9 mouse cellular contexts compared by ENCODE assay signal in the genomic region with DNA sequence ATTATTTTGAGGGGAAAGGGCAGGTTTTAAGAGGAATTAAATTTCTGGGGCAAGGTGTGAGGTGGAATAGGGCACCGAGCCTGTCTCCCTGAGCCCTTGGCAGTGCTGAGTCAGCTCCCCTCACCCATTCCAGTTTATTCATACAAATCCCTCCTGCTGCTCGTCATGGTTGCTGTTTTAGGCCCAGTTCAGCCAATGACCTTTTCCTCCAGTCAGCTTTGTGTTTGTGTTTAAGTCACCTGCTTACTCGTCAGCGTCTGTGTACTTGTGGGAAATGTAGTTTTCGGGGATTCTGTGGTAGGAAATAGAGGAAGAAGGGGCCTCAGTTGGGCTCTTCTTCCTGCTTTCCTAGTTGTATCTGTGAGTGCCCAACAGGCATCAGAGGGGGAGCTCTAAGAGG. TPM values are rescaled to one million over a fixed set of nuclear protein-coding genes. Genes with fewer than 3 reads are reported as not detected.
DNase-seq lines count a peak whose midpoint lies in the region; ATAC-seq and TF ChIP-seq lines count a peak whose summit lies in the region.
"Had no signal": no experiment of that assay in that cellular context is flagged by ENCODE, and none has a peak within 500 bp of the region (broad histone marks: within the 10 kb centered on the region; RNA-seq: fewer than 3 reads in every experiment).

No protein-coding gene starts in this region.

- no peak overlapping the region for H3K9ac ChIP-seq in hindbrain, embryonic 13.5 days
- H3K9ac ChIP-seq in hindbrain, embryonic 11.5 days (ENCODE audit: low read depth, low read length) = no peak overlapping the region
- H3K9ac ChIP-seq in midbrain, embryonic 13.5 days (replicated peaks) = no peak overlapping the region
- no peak overlapping the region for H3K9ac ChIP-seq in midbrain, embryonic 15.5 days
- H3K9ac ChIP-seq in stomach, postnatal 0 days (ENCODE audit: low read length) = peak overlapping the region; percentile 43; the same call in 1 of the 2 replicates
- no peak overlapping the region for H3K9ac ChIP-seq in kidney, embryonic 14.5 days (ENCODE audit: low read depth, low read length)

- WGBS in hindbrain, embryonic 13.5 days = 74% methylated on average over 5 of the region's 5 CpGs
- 74% methylated on average over 5 of the region's 5 CpGs for WGBS in hindbrain, embryonic 11.5 days
- WGBS in midbrain, embryonic 13.5 days = 68% methylated on average over 5 of the region's 5 CpGs
- 61% methylated on average over 5 of the region's 5 CpGs for WGBS in midbrain, embryonic 15.5 days
- 39% methylated on average over 5 of the region's 5 CpGs for WGBS in stomach, postnatal 0 days
- WGBS in kidney, embryonic 14.5 days = 66% methylated on average over 5 of the region's 5 CpGs

- H3K4me2 ChIP-seq in hindbrain, embryonic 13.5 days = no peak overlapping the region
- H3K4me2 ChIP-seq in hindbrain, embryonic 11.5 days (replicated peaks; ENCODE audit: low read depth, low read length) = no peak overlapping the region
- H3K4me2 ChIP-seq in midbrain, embryonic 13.5 days (replicated peaks) = no peak overlapping the region
- H3K4me2 ChIP-seq in midbrain, embryonic 15.5 days = no peak overlapping the region
- H3K4me2 ChIP-seq in stomach, postnatal 0 days (replicated peaks; ENCODE audit: low read depth) = no peak overlapping the region; the same call in 1 of the 2 replicates
- no peak overlapping the region for H3K4me2 ChIP-seq in kidney, embryonic 14.5 days (replicated peaks; ENCODE audit: low read depth, low read length)

- H3K9me3 ChIP-seq in hindbrain, embryonic 13.5 days = no peaks in the 10 kb centered on the region
- no peaks in the 10 kb centered on the region for H3K9me3 ChIP-seq in hindbrain, embryonic 11.5 days (ENCODE audit: control insufficient read depth, low read length)
- no peaks in the 10 kb centered on the region for H3K9me3 ChIP-seq in midbrain, embryonic 13.5 days
- no peaks in the 10 kb centered on the region for H3K9me3 ChIP-seq in midbrain, embryonic 15.5 days
- no peaks in the 10 kb centered on the region for H3K9me3 ChIP-seq in stomach, postnatal 0 days (ENCODE audit: control insufficient read depth, low read length)
- no peaks in the 10 kb centered on the region for H3K9me3 ChIP-seq in kidney, embryonic 14.5 days (ENCODE audit: control insufficient read depth, low read length)

- TF ChIP-seq EP300 in stomach, postnatal 0 days (optimal IDR thresholded peaks at IDR 0.05) = no peak

- H3K27ac ChIP-seq in hindbrain, embryonic 13.5 days = peak overlapping the region; percentile 86; the same call in 1 of the 2 replicates
- no peak overlapping the region for H3K27ac ChIP-seq in hindbrain, embryonic 11.5 days (ENCODE audit: low read depth, low read length)
- H3K27ac ChIP-seq in midbrain, embryonic 13.5 days = peak overlapping the region; percentile 35; the same call in 1 of the 2 replicates
- no peak overlapping the region for H3K27ac ChIP-seq in midbrain, embryonic 15.5 days
- 0 out of 2 replicates have a peak overlapping the region, but pooled peaks have one; percentile 10 for H3K27ac ChIP-seq in brown adipose tissue, adult 24 weeks (replicated peaks; ENCODE audit: low read depth, low read length)
- H3K27ac ChIP-seq in stomach, postnatal 0 days (replicated peaks) = peak overlapping the region; percentile 99
- H3K27ac ChIP-seq in kidney, embryonic 14.5 days (ENCODE audit: low read depth, low read length) = no peak overlapping the region

- ATAC-seq in hindbrain, embryonic 13.5 days (ENCODE audit: low FRiP score) = no peak
- ATAC-seq in hindbrain, embryonic 11.5 days (ENCODE audit: low FRiP score) = no peak
- ATAC-seq in midbrain, embryonic 13.5 days = no peak
- ATAC-seq in midbrain, embryonic 15.5 days (replicated peaks) = no peak
- ATAC-seq in stomach, postnatal 0 days (ENCODE audit: low FRiP score, low TSS enrichment) = no peak
- no peak for ATAC-seq in kidney, embryonic 14.5 days (ENCODE audit: low FRiP score, low TSS enrichment)

- H3K27me3 ChIP-seq in hindbrain, embryonic 13.5 days = no peaks in the 10 kb centered on the region
- H3K27me3 ChIP-seq in hindbrain, embryonic 11.5 days (ENCODE audit: control insufficient read depth, insufficient read depth, low read length) = no peaks in the 10 kb centered on the region
- H3K27me3 ChIP-seq in midbrain, embryonic 13.5 days = no peaks in the 10 kb centered on the region
- H3K27me3 ChIP-seq in midbrain, embryonic 15.5 days (replicated peaks) = no peaks in the 10 kb centered on the region
- no peaks in the 10 kb centered on the region for H3K27me3 ChIP-seq in stomach, postnatal 0 days (ENCODE audit: control insufficient read depth, insufficient read depth, low read length)
- H3K27me3 ChIP-seq in kidney, embryonic 14.5 days (ENCODE audit: control insufficient read depth, insufficient read depth, low read length) = no peaks in the 10 kb centered on the region

- DNase-seq in hindbrain, embryonic 11.5 days (ENCODE audit: low spot score) = no peak
- no peak for DNase-seq in stomach, postnatal 0 days (ENCODE audit: low spot score)
- DNase-seq in thymus, postnatal 36 days = no peak
- DNase-seq: retina, postnatal 1 day had no signal

- H3K4me3 ChIP-seq in hindbrain, embryonic 13.5 days = no peak overlapping the region
- no peak overlapping the region for H3K4me3 ChIP-seq in hindbrain, embryonic 11.5 days (ENCODE audit: low read depth, low read length)
- no peak overlapping the region for H3K4me3 ChIP-seq in midbrain, embryonic 13.5 days (replicated peaks)
- no peak overlapping the region for H3K4me3 ChIP-seq in midbrain, embryonic 15.5 days
- H3K4me3 ChIP-seq in brown adipose tissue, adult 24 weeks (ENCODE audit: insufficient read depth, low read depth, low read length) = no peak overlapping the region
- no peak overlapping the region for H3K4me3 ChIP-seq in stomach, postnatal 0 days (ENCODE audit: low read depth, low read length)
- no peak overlapping the region for H3K4me3 ChIP-seq in kidney, embryonic 14.5 days (ENCODE audit: low read length)

- H3K36me3 ChIP-seq in hindbrain, embryonic 13.5 days = peaks cover 72% of the 10 kb centered on the region
- H3K36me3 ChIP-seq in hindbrain, embryonic 11.5 days (ENCODE audit: control insufficient read depth, insufficient read depth, low read length) = peaks cover 17% of the 10 kb centered on the region; the same call in 1 of the 2 replicates
- peaks cover 73% of the 10 kb centered on the region for H3K36me3 ChIP-seq in midbrain, embryonic 13.5 days
- peaks cover 58% of the 10 kb centered on the region for H3K36me3 ChIP-seq in midbrain, embryonic 15.5 days (replicated peaks)
- H3K36me3 ChIP-seq in stomach, postnatal 0 days (ENCODE audit: control insufficient read depth, insufficient read depth, low read length) = peaks cover 34% of the 10 kb centered on the region
- H3K36me3 ChIP-seq in kidney, embryonic 14.5 days (ENCODE audit: control insufficient read depth, insufficient read depth, low read length) = peaks cover 70% of the 10 kb centered on the region

- H3K4me1 ChIP-seq in hindbrain, embryonic 13.5 days (replicated peaks) = peaks cover 28% of the 10 kb centered on the region
- H3K4me1 ChIP-seq in hindbrain, embryonic 11.5 days (replicated peaks; ENCODE audit: control insufficient read depth, insufficient read depth, low read length) = peaks cover 5% of the 10 kb centered on the region
- peaks cover 33% of the 10 kb centered on the region for H3K4me1 ChIP-seq in midbrain, embryonic 13.5 days (replicated peaks)
- H3K4me1 ChIP-seq in midbrain, embryonic 15.5 days = peaks cover 24% of the 10 kb centered on the region
- no peaks in the 10 kb centered on the region for H3K4me1 ChIP-seq in brown adipose tissue, adult 24 weeks (ENCODE audit: control insufficient read depth, insufficient read depth, insufficient read length, low read length)
- H3K4me1 ChIP-seq in stomach, postnatal 0 days (replicated peaks; ENCODE audit: control insufficient read depth, insufficient read depth) = peaks cover 4% of the 10 kb centered on the region; the same call in 1 of the 2 replicates
- H3K4me1 ChIP-seq in kidney, embryonic 14.5 days (ENCODE audit: control insufficient read depth, insufficient read depth, low read length) = peaks cover 14% of the 10 kb centered on the region; the same call in 1 of the 2 replicates

- no peak for TF ChIP-seq CTCF in stomach, postnatal 0 days (IDR thresholded peaks at IDR 0.05; ENCODE audit: low read depth)

RNA-seq across cellular contexts. Expression of a gene that starts 4.6 kb away (rescaled TPM):
- polyA plus RNA-seq in hindbrain, embryonic 13.5 days (2015; fragmentation: Nextera tagmentation; extraction: Ambion mirVana) = 933 and 943 TPM in 2 replicates
- 742 and 751 TPM in 2 replicates for polyA plus RNA-seq in hindbrain, embryonic 11.5 days (2014; fragmentation: Nextera tagmentation; extraction: Ambion mirVana)
- polyA plus RNA-seq in midbrain, embryonic 13.5 days (2015; fragmentation: Nextera tagmentation; extraction: Ambion mirVana) = 836 and 885 TPM in 2 replicates
- polyA plus RNA-seq in midbrain, embryonic 15.5 days (2015; fragmentation: Nextera tagmentation; extraction: Ambion mirVana) = 892 and 955 TPM in 2 replicates
- polyA plus RNA-seq in brown adipose tissue, adult 24 weeks (2012; ENCODE audit: insufficient read depth, insufficient read length, missing spikeins) = 1,414 and 1,508 TPM in 2 replicates
- 2,935 and 3,187 TPM in 2 replicates for polyA plus RNA-seq in stomach, postnatal 0 days (2015; fragmentation: Nextera tagmentation; extraction: Ambion mirVana)
- polyA plus RNA-seq in kidney, embryonic 14.5 days (2014; fragmentation: Nextera tagmentation; extraction: Ambion mirVana) = 921 and 980 TPM in 2 replicates

RNA-seq across cellular contexts. Expression of a gene that starts 9.1 kb away (rescaled TPM):
- polyA plus RNA-seq in hindbrain, embryonic 13.5 days (2015; fragmentation: Nextera tagmentation; extraction: Ambion mirVana) = 4.1 and 4.2 TPM in 2 replicates
- polyA plus RNA-seq in hindbrain, embryonic 11.5 days (2014; fragmentation: Nextera tagmentation; extraction: Ambion mirVana) = 3.3 and 4.2 TPM in 2 replicates
- 3.4 and 4.3 TPM in 2 replicates for polyA plus RNA-seq in midbrain, embryonic 13.5 days (2015; fragmentation: Nextera tagmentation; extraction: Ambion mirVana)
- polyA plus RNA-seq in midbrain, embryonic 15.5 days (2015; fragmentation: Nextera tagmentation; extraction: Ambion mirVana) = 5.4 and 5.7 TPM in 2 replicates
- polyA plus RNA-seq in brown adipose tissue, adult 24 weeks (2012; ENCODE audit: insufficient read depth, insufficient read length, missing spikeins) = 13.5 and 24.5 TPM in 2 replicates
- 2.2 and 2.6 TPM in 2 replicates for polyA plus RNA-seq in stomach, postnatal 0 days (2015; fragmentation: Nextera tagmentation; extraction: Ambion mirVana)
- 3.2 and 3.5 TPM in 2 replicates for polyA plus RNA-seq in kidney, embryonic 14.5 days (2014; fragmentation: Nextera tagmentation; extraction: Ambion mirVana)

RNA-seq across cellular contexts. Expression of a gene that starts 30.3 kb away (rescaled TPM):
- 195 and 196 TPM in 2 replicates for polyA plus RNA-seq in hindbrain, embryonic 13.5 days (2015; fragmentation: Nextera tagmentation; extraction: Ambion mirVana)
- 126 and 170 TPM in 2 replicates for polyA plus RNA-seq in hindbrain, embryonic 11.5 days (2014; fragmentation: Nextera tagmentation; extraction: Ambion mirVana)
- 200 and 212 TPM in 2 replicates for polyA plus RNA-seq in midbrain, embryonic 13.5 days (2015; fragmentation: Nextera tagmentation; extraction: Ambion mirVana)
- polyA plus RNA-seq in midbrain, embryonic 15.5 days (2015; fragmentation: Nextera tagmentation; extraction: Ambion mirVana) = 201 and 209 TPM in 2 replicates
- polyA plus RNA-seq in brown adipose tissue, adult 24 weeks (2012; ENCODE audit: insufficient read depth, insufficient read length, missing spikeins) = 63.7 and 94.7 TPM in 2 replicates
- 21.4 and 26.6 TPM in 2 replicates for polyA plus RNA-seq in stomach, postnatal 0 days (2015; fragmentation: Nextera tagmentation; extraction: Ambion mirVana)
- polyA plus RNA-seq in kidney, embryonic 14.5 days (2014; fragmentation: Nextera tagmentation; extraction: Ambion mirVana) = 64.8 and 96.7 TPM in 2 replicates

RNA-seq across cellular contexts. Expression of a gene that starts 36.3 kb away (rescaled TPM):
- polyA plus RNA-seq in hindbrain, embryonic 13.5 days (2015; fragmentation: Nextera tagmentation; extraction: Ambion mirVana) = 16.4 and 17.6 TPM in 2 replicates
- polyA plus RNA-seq in hindbrain, embryonic 11.5 days (2014; fragmentation: Nextera tagmentation; extraction: Ambion mirVana) = 12.6 and 15.7 TPM in 2 replicates
- polyA plus RNA-seq in midbrain, embryonic 13.5 days (2015; fragmentation: Nextera tagmentation; extraction: Ambion mirVana) = 11.6 and 13.7 TPM in 2 replicates
- 10.5 and 11.1 TPM in 2 replicates for polyA plus RNA-seq in midbrain, embryonic 15.5 days (2015; fragmentation: Nextera tagmentation; extraction: Ambion mirVana)
- polyA plus RNA-seq in brown adipose tissue, adult 24 weeks (2012; ENCODE audit: insufficient read depth, insufficient read length, missing spikeins) = 31.6 and 35.5 TPM in 2 replicates
- 15.0 and 15.1 TPM in 2 replicates for polyA plus RNA-seq in stomach, postnatal 0 days (2015; fragmentation: Nextera tagmentation; extraction: Ambion mirVana)
- 9.9 and 16.1 TPM in 2 replicates for polyA plus RNA-seq in kidney, embryonic 14.5 days (2014; fragmentation: Nextera tagmentation; extraction: Ambion mirVana)

RNA-seq across cellular contexts. Expression of a gene that starts 58.2 kb away (rescaled TPM):
- polyA plus RNA-seq in hindbrain, embryonic 13.5 days (2015; fragmentation: Nextera tagmentation; extraction: Ambion mirVana) = 19.7 and 20.9 TPM in 2 replicates
- polyA plus RNA-seq in hindbrain, embryonic 11.5 days (2014; fragmentation: Nextera tagmentation; extraction: Ambion mirVana) = 14.1 and 15.0 TPM in 2 replicates
- 23.3 and 24.2 TPM in 2 replicates for polyA plus RNA-seq in midbrain, embryonic 13.5 days (2015; fragmentation: Nextera tagmentation; extraction: Ambion mirVana)
- 20.8 and 22.7 TPM in 2 replicates for polyA plus RNA-seq in midbrain, embryonic 15.5 days (2015; fragmentation: Nextera tagmentation; extraction: Ambion mirVana)
- polyA plus RNA-seq in brown adipose tissue, adult 24 weeks (2012; ENCODE audit: insufficient read depth, insufficient read length, missing spikeins) = 4.7 TPM in 2 replicates
- 7.8 and 8.5 TPM in 2 replicates for polyA plus RNA-seq in stomach, postnatal 0 days (2015; fragmentation: Nextera tagmentation; extraction: Ambion mirVana)
- polyA plus RNA-seq in kidney, embryonic 14.5 days (2014; fragmentation: Nextera tagmentation; extraction: Ambion mirVana) = 11.3 and 13.5 TPM in 2 replicates

Comparison
In these comparisons a context has a peak if more than half of its experiments do, and no peak if none do; other contexts are left out.
1. H3K27ac ChIP-seq: peak in hindbrain, embryonic 13.5 days (single experiment), midbrain, embryonic 13.5 days (single experiment), brown adipose tissue, adult 24 weeks (single experiment) and stomach, postnatal 0 days (single experiment); none in hindbrain, embryonic 11.5 days (single experiment), midbrain, embryonic 15.5 days (single experiment) and kidney, embryonic 14.5 days (single experiment).